Mouse (Mus musculus): ENCODE data around the gene St8sia6. TPM values are rescaled to one million over a fixed set of nuclear protein-coding genes. Genes with fewer than 3 reads are reported as not detected.

St8sia6 gene
- polyA plus RNA-seq, 1 experiment = 2.0 TPM

- Histone ChIP-seq H3K4me3 (ENCODE audit: extremely low read depth, insufficient read depth, insufficient read length) (no peak overlapping the region), H3K27me3 (ENCODE audit: control insufficient read depth, insufficient read depth, low read length) (no peaks in the 10 kb centered on the region), H3K36me3 (ENCODE audit: control insufficient read depth, insufficient read depth, low read length) (no peaks in the 10 kb centered on the region), H3K27ac (ENCODE audit: insufficient read depth, low read length) (no peak overlapping the region), H3K4me1 (ENCODE audit: control insufficient read depth, insufficient read depth, insufficient read length) (no peaks in the 10 kb centered on the region; the same call in 1 of the 2 replicates)
- no peak for DNase-seq (ENCODE audit: low read depth in 1 of 2, low spot score in 2 of 2)
- no peak for TF ChIP-seq POLR2A (IDR thresholded peaks at IDR 0.05; ENCODE audit: low read depth, low read length)
- no peak for TF ChIP-seq CTCF (IDR thresholded peaks at IDR 0.05; ENCODE audit: extremely low read depth, insufficient read depth, insufficient read length, insufficient replicate concordance)
- 87% methylated on average over 4 of the region's 4 CpGs for WGBS
Measured at GRCm38 (mm10) chr2:13722241-13722640, 71.6 kb downstream of the St8sia6 start.

GRCm38 (mm10) chr2:13718628-13719185, 75.2 kb downstream of the St8sia6 start:
- no peaks in the 10 kb centered on the region for H3K36me3 ChIP-seq (ENCODE audit: control insufficient read depth, insufficient read depth, low read length)
- no peak overlapping the region for H3K4me3 ChIP-seq (ENCODE audit: extremely low read depth, insufficient read depth, insufficient read length)
- no peak for TF ChIP-seq POLR2A (IDR thresholded peaks at IDR 0.05; ENCODE audit: low read depth, low read length)
- TF ChIP-seq CTCF (IDR thresholded peaks at IDR 0.05; ENCODE audit: extremely low read depth, insufficient read depth, insufficient read length, insufficient replicate concordance) = no peak
- WGBS = 43% methylated on average over 6 of the region's 6 CpGs
- DNase-seq (ENCODE audit: low read depth in 1 of 2, low spot score in 2 of 2) = peak; percentile 9 to 50
- H3K27me3 ChIP-seq (ENCODE audit: control insufficient read depth, insufficient read depth, low read length) = no peaks in the 10 kb centered on the region
- H3K27ac ChIP-seq (ENCODE audit: insufficient read depth, low read length) = peak overlapping the region; percentile 54; the same call in 1 of the 2 replicates
- no peaks in the 10 kb centered on the region; the same call in 1 of the 2 replicates for H3K4me1 ChIP-seq (ENCODE audit: control insufficient read depth, insufficient read depth, insufficient read length)

GRCm38 (mm10) chr2:13708785-13709184, 85.1 kb downstream of the St8sia6 start:
- Histone ChIP-seq H3K4me3 (ENCODE audit: extremely low read depth, insufficient read depth, insufficient read length) (no peak overlapping the region), H3K4me1 (ENCODE audit: control insufficient read depth, insufficient read depth, insufficient read length) (no peaks in the 10 kb centered on the region; the same call in 1 of the 2 replicates), H3K36me3 (ENCODE audit: control insufficient read depth, insufficient read depth, low read length) (no peaks in the 10 kb centered on the region), H3K27ac (ENCODE audit: insufficient read depth, low read length) (no peak overlapping the region), H3K27me3 (ENCODE audit: control insufficient read depth, insufficient read depth, low read length) (no peaks in the 10 kb centered on the region)
- no peak for TF ChIP-seq CTCF (IDR thresholded peaks at IDR 0.05; ENCODE audit: extremely low read depth, insufficient read depth, insufficient read length, insufficient replicate concordance)
- no peak for TF ChIP-seq POLR2A (IDR thresholded peaks at IDR 0.05; ENCODE audit: low read depth, low read length)
- WGBS = 9% methylated on average over 1 of the region's 1 CpGs
- DNase-seq (ENCODE audit: low read depth in 1 of 2, low spot score in 2 of 2) = no peak

- no peak overlapping the region for H3K27ac ChIP-seq (ENCODE audit: insufficient read depth, low read length)
- no peaks in the 10 kb centered on the region for H3K27me3 ChIP-seq (ENCODE audit: control insufficient read depth, insufficient read depth, low read length)
- no peak for DNase-seq (ENCODE audit: low read depth in 1 of 2, low spot score in 2 of 2)
- no peaks in the 10 kb centered on the region for H3K4me1 ChIP-seq (ENCODE audit: control insufficient read depth, insufficient read depth, insufficient read length)
- no peak for TF ChIP-seq POLR2A (IDR thresholded peaks at IDR 0.05; ENCODE audit: low read depth, low read length)
- H3K4me3 ChIP-seq (ENCODE audit: extremely low read depth, insufficient read depth, insufficient read length) = no peak overlapping the region
- H3K36me3 ChIP-seq (ENCODE audit: control insufficient read depth, insufficient read depth, low read length) = no peaks in the 10 kb centered on the region
Measured at GRCm38 (mm10) chr2:13697514-13697913, 96.3 kb downstream of the St8sia6 start.

GRCm38 (mm10) chr2:13694417-13694816, 99.4 kb downstream of the St8sia6 start:
- no peaks in the 10 kb centered on the region for H3K36me3 ChIP-seq (ENCODE audit: control insufficient read depth, insufficient read depth, low read length)
- DNase-seq (ENCODE audit: low read depth in 1 of 2, low spot score in 2 of 2) = no peak
- 82% methylated on average over 2 of the region's 2 CpGs for WGBS
- no peaks in the 10 kb centered on the region for H3K4me1 ChIP-seq (ENCODE audit: control insufficient read depth, insufficient read depth, insufficient read length)
- H3K4me3 ChIP-seq (ENCODE audit: extremely low read depth, insufficient read depth, insufficient read length) = no peak overlapping the region
- H3K27me3 ChIP-seq (ENCODE audit: control insufficient read depth, insufficient read depth, low read length) = no peaks in the 10 kb centered on the region
- no peak overlapping the region for H3K27ac ChIP-seq (ENCODE audit: insufficient read depth, low read length)
- TF ChIP-seq POLR2A (IDR thresholded peaks at IDR 0.05; ENCODE audit: low read depth, low read length) (no peak), CTCF (IDR thresholded peaks at IDR 0.05; ENCODE audit: extremely low read depth, insufficient read depth, insufficient read length, insufficient replicate concordance) (no peak)

GRCm38 (mm10) chr2:13684380-13684779, 109.5 kb downstream of the St8sia6 start:
- no peaks in the 10 kb centered on the region for H3K27me3 ChIP-seq (ENCODE audit: control insufficient read depth, insufficient read depth, low read length)
- DNase-seq (ENCODE audit: low read depth in 1 of 2, low spot score in 2 of 2) = no peak
- H3K27ac ChIP-seq (ENCODE audit: insufficient read depth, low read length) = no peak overlapping the region
- H3K4me1 ChIP-seq (ENCODE audit: control insufficient read depth, insufficient read depth, insufficient read length) = no peaks in the 10 kb centered on the region
- TF ChIP-seq CTCF (IDR thresholded peaks at IDR 0.05; ENCODE audit: extremely low read depth, insufficient read depth, insufficient read length, insufficient replicate concordance) = no peak
- no peak for TF ChIP-seq POLR2A (IDR thresholded peaks at IDR 0.05; ENCODE audit: low read depth, low read length)
- WGBS = 81% methylated on average over 4 of the region's 4 CpGs
- H3K4me3 ChIP-seq (ENCODE audit: extremely low read depth, insufficient read depth, insufficient read length) = no peak overlapping the region
- H3K36me3 ChIP-seq (ENCODE audit: control insufficient read depth, insufficient read depth, low read length) = no peaks in the 10 kb centered on the region

- Histone ChIP-seq H3K4me1 (ENCODE audit: control insufficient read depth, insufficient read depth, insufficient read length) (no peaks in the 10 kb centered on the region), H3K4me3 (ENCODE audit: extremely low read depth, insufficient read depth, insufficient read length) (no peak overlapping the region), H3K27ac (ENCODE audit: insufficient read depth, low read length) (no peak overlapping the region), H3K27me3 (ENCODE audit: control insufficient read depth, insufficient read depth, low read length) (no peaks in the 10 kb centered on the region), H3K36me3 (ENCODE audit: control insufficient read depth, insufficient read depth, low read length) (no peaks in the 10 kb centered on the region)
- TF ChIP-seq POLR2A (IDR thresholded peaks at IDR 0.05; ENCODE audit: low read depth, low read length) (no peak), CTCF (IDR thresholded peaks at IDR 0.05; ENCODE audit: extremely low read depth, insufficient read depth, insufficient read length, insufficient replicate concordance) (no peak)
- no peak for DNase-seq (ENCODE audit: low read depth in 1 of 2, low spot score in 2 of 2)
- WGBS = 90% methylated on average over 2 of the region's 2 CpGs
Measured at GRCm38 (mm10) chr2:13683205-13683570, 110.7 kb downstream of the St8sia6 start.

All from spleen, adult 2 months (tissue).